7 mouse cellular contexts compared by ENCODE assay signal in genomic region chr9:62827939-62828652, GRCm38 (mm10). TPM values are rescaled to one million over a fixed set of nuclear protein-coding genes. Genes with fewer than 3 reads are reported as not detected.
DNase-seq lines count a peak whose midpoint lies in the region; ATAC-seq lines count a peak whose summit lies in the region.

No protein-coding gene starts in this region.

- H3K27me3 ChIP-seq in heart, embryonic 14.5 days (ENCODE audit: control insufficient read depth, insufficient read depth, low read length): no peaks in the 10 kb centered on the region
- H3K27me3 ChIP-seq in limb, embryonic 15.5 days: no peaks in the 10 kb centered on the region

- peak overlapping the region; percentile 25 to 30; a peak in 3 of 4 replicates for H3K4me3 ChIP-seq in heart, embryonic 14.5 days (ENCODE audit: control insufficient read depth in 1 of 2, insufficient read depth in 1 of 2, low read depth in 1 of 2, low read length in 2 of 2)
- peak overlapping the region; percentile 38 for H3K4me3 ChIP-seq in limb, embryonic 15.5 days

- peak overlapping the region in 1 of 2 experiments; percentile 64; a peak in 3 of 4 replicates for H3K27ac ChIP-seq in heart, embryonic 14.5 days (replicated peaks in 1 of 2; ENCODE audit: control insufficient read depth in 1 of 2, insufficient read depth in 1 of 2, low read depth in 2 of 2, low read length in 2 of 2)
- peak overlapping the region; percentile 80 for H3K27ac ChIP-seq in limb, embryonic 15.5 days

- H3K9ac ChIP-seq in heart, embryonic 14.5 days (ENCODE audit: low read length): peak overlapping the region; percentile 7; the same call in 1 of the 2 replicates
- H3K9ac ChIP-seq in limb, embryonic 15.5 days: no peak overlapping the region

- no peaks in the 10 kb centered on the region for H3K9me3 ChIP-seq in heart, embryonic 14.5 days (ENCODE audit: control insufficient read depth, low read length)
- H3K9me3 ChIP-seq in limb, embryonic 15.5 days: no peaks in the 10 kb centered on the region

- WGBS in heart, embryonic 14.5 days: 3% methylated on average over 24 of the region's 24 CpGs
- WGBS in limb, embryonic 15.5 days: 4% methylated on average over 24 of the region's 24 CpGs

- DNase-seq in thymus, postnatal 14 days: peak; percentile 26
- no peak for DNase-seq in thymus, postnatal 25 days
- DNase-seq in c-Kit-positive CD71-positive TER-119-negative erythroid progenitor cells, embryonic 14.5 days (ENCODE audit: low read depth): peak; percentile 61
- peak; percentile 65 for DNase-seq in naive thymus-derived CD4-positive, alpha-beta T cell, adult 2 months (ENCODE audit: low read depth)
- no peak for DNase-seq in urinary bladder, postnatal 10 days (ENCODE audit: low spot score)

- peak overlapping the region; percentile 64 for H3K4me2 ChIP-seq in heart, embryonic 14.5 days (ENCODE audit: low read length)
- peak overlapping the region; percentile 54 for H3K4me2 ChIP-seq in limb, embryonic 15.5 days

- H3K36me3 ChIP-seq in heart, embryonic 14.5 days (ENCODE audit: control insufficient read depth, insufficient read depth, low read length): no peaks in the 10 kb centered on the region
- no peaks in the 10 kb centered on the region for H3K36me3 ChIP-seq in limb, embryonic 15.5 days

- H3K4me1 ChIP-seq in heart, embryonic 14.5 days (ENCODE audit: control insufficient read depth in 2 of 2, insufficient read depth in 2 of 2, low read length in 2 of 2): peaks cover 5 to 14% of the 10 kb centered on the region in 2 experiments
- H3K4me1 ChIP-seq in limb, embryonic 15.5 days: peaks cover 21% of the 10 kb centered on the region

- ATAC-seq in heart, embryonic 14.5 days (ENCODE audit: insufficient number of reproducible peaks, insufficient read depth, low FRiP score, low read depth): no peak
- ATAC-seq in limb, embryonic 15.5 days (ENCODE audit: insufficient number of reproducible peaks, low FRiP score, low TSS enrichment, low read depth): no peak

RNA-seq across cellular contexts. Expression of gene Cln6, which starts 10.5 kb away (rescaled TPM):
- polyA plus RNA-seq in heart, embryonic 14.5 days (2014; fragmentation: Nextera tagmentation; extraction: Ambion mirVana): 19.7 and 21.2 TPM in 2 replicates
- 24.6 and 24.8 TPM in 2 replicates for polyA plus RNA-seq in limb, embryonic 15.5 days (2015; fragmentation: Nextera tagmentation; extraction: Ambion mirVana)

RNA-seq across cellular contexts. Expression of gene Fem1b, which starts 16.4 kb away (rescaled TPM):
- polyA plus RNA-seq in heart, embryonic 14.5 days (2014; fragmentation: Nextera tagmentation; extraction: Ambion mirVana): 21.0 and 21.4 TPM in 2 replicates
- 15.1 and 18.2 TPM in 2 replicates for polyA plus RNA-seq in limb, embryonic 15.5 days (2015; fragmentation: Nextera tagmentation; extraction: Ambion mirVana)

RNA-seq across cellular contexts. Expression of gene Calml4, which starts 29.8 kb away (rescaled TPM):
- 1.0 and 2.2 TPM in 2 replicates for polyA plus RNA-seq in heart, embryonic 14.5 days (2014; fragmentation: Nextera tagmentation; extraction: Ambion mirVana)
- polyA plus RNA-seq in limb, embryonic 15.5 days (2015; fragmentation: Nextera tagmentation; extraction: Ambion mirVana): 16.2 and 19.4 TPM in 2 replicates

Comparison
In these comparisons a context has a peak if more than half of its experiments do, and no peak if none do; other contexts are left out.
1. DNase-seq: peak in thymus, postnatal 14 days (single experiment), c-Kit-positive CD71-positive TER-119-negative erythroid progenitor cells, embryonic 14.5 days (single experiment) and naive thymus-derived CD4-positive, alpha-beta T cell, adult 2 months (single experiment); none in thymus, postnatal 25 days (single experiment) and urinary bladder, postnatal 10 days (single experiment).